Mouse (Mus musculus) stomach, postnatal 0 days (tissue): ENCODE measurements at regions not wholly inside any gene's neighbourhood (a gene's known extent, or its start where the extent isn't known, plus 50 kb on each side); places are given as distances from the start of the nearest gene placed in this dataset.

Source experiments
- ATAC-seq: fragments of 200-750 bp; cut with Nextera tagmentation; 2 replicates; pipeline ENCODE4 v1.8.0; 2017; ENCODE audit not compliant: low FRiP score, low TSS enrichment
- DNase-seq: peaks from one replicate; pipeline ENCODE4 v3.0.0-alpha.2; 2016; ENCODE audit warnings: low spot score
- H3K27ac ChIP-seq: fragments of 300-500 bp; sonication (generic); replicated peaks from 2 replicates; pipeline ENCODE4 v1.5.1; 2014; ENCODE audit warnings: mild to moderate bottlenecking, control low read depth
- H3K27me3 ChIP-seq: fragments of 300-500 bp; sonication (generic); 2 replicates; pipeline ENCODE4 v1.6.1; 2014; ENCODE audit warnings: low read length; ENCODE audit not compliant: control insufficient read depth, insufficient read depth
- H3K36me3 ChIP-seq: fragments of 300-500 bp; sonication (generic); 2 replicates; pipeline ENCODE4 v1.6.1; 2014; ENCODE audit warnings: low read length, mixed read lengths; ENCODE audit not compliant: control insufficient read depth, insufficient read depth
- H3K4me1 ChIP-seq: fragments of 300-500 bp; sonication (generic); replicated peaks from 2 replicates; pipeline ENCODE4 v1.6.1; 2014; ENCODE audit warnings: antibody characterized with exemption; ENCODE audit not compliant: control insufficient read depth, insufficient read depth
- H3K4me2 ChIP-seq: fragments of 300-500 bp; sonication (generic); replicated peaks from 2 replicates; pipeline ENCODE4 v1.6.1; 2014; ENCODE audit warnings: low read depth, mild to moderate bottlenecking, control low read depth, moderate library complexity
- H3K4me3 ChIP-seq: fragments of 300-500 bp; sonication (generic); 2 replicates; pipeline ENCODE4 v1.5.1; 2014; ENCODE audit warnings: low read depth, low read length, control low read depth
- H3K9ac ChIP-seq: fragments of 300-500 bp; sonication (generic); 2 replicates; pipeline ENCODE4 v1.6.1; 2014; ENCODE audit warnings: mild to moderate bottlenecking, low read length, control low read depth, mixed read lengths
- H3K9me3 ChIP-seq: fragments of 300-500 bp; sonication (generic); 2 replicates; pipeline ENCODE4 v1.6.1; 2016; ENCODE audit warnings: low read length; ENCODE audit not compliant: control insufficient read depth
- CTCF ChIP-seq: IDR thresholded peaks from 2 replicates; pipeline ENCODE4 v1.5.1; 2016; ENCODE audit warnings: antibody characterized with exemption, low read depth, mild to moderate bottlenecking, moderate library complexity
- EP300 ChIP-seq: optimal IDR thresholded peaks from 2 replicates; pipeline ENCODE3; 2016; ENCODE audit warnings: antibody characterized with exemption
- WGBS: fragments of 180-500 bp; shearing (Covaris S2); extraction: QIAGEN DNeasy Blood & Tissue Kit; methylation state at CpG from one replicate; pipeline ENCODE4 v1.1.7; 2014; 5-methylcytosine and 5-hydroxymethylcytosine counted together

- H3K9me3 ChIP-seq: no peaks in the 10 kb centered on the region
- H3K4me1 ChIP-seq: no peaks in the 10 kb centered on the region
- no peaks in the 10 kb centered on the region for H3K36me3 ChIP-seq
- no peak overlapping the region for H3K9ac ChIP-seq
- 35% methylated on average over 1 of the region's 1 CpGs for WGBS
- TF ChIP-seq EP300 (no peak), CTCF (no peak)
- no peak for ATAC-seq
- no peak overlapping the region for H3K4me2 ChIP-seq
- H3K4me3 ChIP-seq: no peak overlapping the region
- H3K27me3 ChIP-seq: no peaks in the 10 kb centered on the region
- no peak overlapping the region for H3K27ac ChIP-seq
- no peak for DNase-seq
These were observed 232.5 kb upstream of the Rpl38 start for GRCm38 (mm10) chr11:114435788-114436187.

- Histone ChIP-seq H3K4me2 (no peak overlapping the region), H3K9ac (no peak overlapping the region), H3K36me3 (no peaks in the 10 kb centered on the region), H3K4me1 (no peaks in the 10 kb centered on the region), H3K4me3 (no peak overlapping the region), H3K27me3 (no peaks in the 10 kb centered on the region), H3K27ac (no peak overlapping the region), H3K9me3 (no peaks in the 10 kb centered on the region)
- ATAC-seq (no peak), DNase-seq (no peak)
- WGBS: 36% methylated on average over 5 of the region's 5 CpGs
- no peak for TF ChIP-seq CTCF
These were observed 234.8 kb upstream of the Rpl38 start for GRCm38 (mm10) chr11:114433561-114433960.

- DNase-seq (no peak), ATAC-seq (no peak)
- Histone ChIP-seq H3K9me3 (no peaks in the 10 kb centered on the region), H3K4me2 (no peak overlapping the region), H3K27me3 (no peaks in the 10 kb centered on the region), H3K9ac (no peak overlapping the region), H3K4me3 (no peak overlapping the region), H3K4me1 (no peaks in the 10 kb centered on the region), H3K27ac (no peak overlapping the region), H3K36me3 (no peaks in the 10 kb centered on the region)
- 91% methylated on average over 14 of the region's 14 CpGs for WGBS
- TF ChIP-seq EP300 (no peak), CTCF (no peak)
These were observed 242.9 kb upstream of the Rpl38 start for GRCm38 (mm10) chr11:114425447-114425846.

- H3K4me3 ChIP-seq: no peak overlapping the region
- DNase-seq (no peak), ATAC-seq (no peak)
- H3K27ac ChIP-seq: no peak overlapping the region
- H3K27me3 ChIP-seq: no peaks in the 10 kb centered on the region
- no peaks in the 10 kb centered on the region for H3K4me1 ChIP-seq
- no peaks in the 10 kb centered on the region for H3K9me3 ChIP-seq
- no peaks in the 10 kb centered on the region for H3K36me3 ChIP-seq
- H3K4me2 ChIP-seq: no peak overlapping the region
- 67% methylated on average over 19 of the region's 19 CpGs for WGBS
- no peak for TF ChIP-seq CTCF
- no peak for TF ChIP-seq EP300
- no peak overlapping the region for H3K9ac ChIP-seq
These were observed 245.0 kb upstream of the Rpl38 start for GRCm38 (mm10) chr11:114423322-114423721.

- Histone ChIP-seq H3K27me3 (no peaks in the 10 kb centered on the region), H3K4me2 (no peak overlapping the region), H3K9ac (no peak overlapping the region), H3K36me3 (no peaks in the 10 kb centered on the region), H3K9me3 (no peaks in the 10 kb centered on the region), H3K27ac (no peak overlapping the region), H3K4me3 (no peak overlapping the region), H3K4me1 (no peaks in the 10 kb centered on the region)
- TF ChIP-seq CTCF (peak; percentile 49), EP300 (no peak)
- WGBS: 87% methylated on average over 7 of the region's 7 CpGs
- DNase-seq (no peak), ATAC-seq (no peak)
These were observed 249.3 kb upstream of the Rpl38 start for GRCm38 (mm10) chr11:114419002-114419401.

GRCm38 (mm10) chr11:114416168-114416567, 252.2 kb upstream of the Rpl38 start:
- ATAC-seq (no peak), DNase-seq (no peak)
- no peak for TF ChIP-seq CTCF
- no peak for TF ChIP-seq EP300
- Histone ChIP-seq H3K9me3 (no peaks in the 10 kb centered on the region), H3K4me3 (no peak overlapping the region), H3K27me3 (no peaks in the 10 kb centered on the region), H3K9ac (no peak overlapping the region), H3K4me1 (no peaks in the 10 kb centered on the region), H3K36me3 (no peaks in the 10 kb centered on the region), H3K27ac (no peak overlapping the region), H3K4me2 (no peak overlapping the region)
- WGBS: 63% methylated on average over 6 of the region's 6 CpGs

- Histone ChIP-seq H3K4me1 (no peaks in the 10 kb centered on the region), H3K4me3 (no peak overlapping the region), H3K9me3 (no peaks in the 10 kb centered on the region), H3K27me3 (no peaks in the 10 kb centered on the region), H3K4me2 (no peak overlapping the region), H3K36me3 (no peaks in the 10 kb centered on the region), H3K27ac (no peak overlapping the region), H3K9ac (no peak overlapping the region)
- ATAC-seq (no peak), DNase-seq (no peak)
- TF ChIP-seq CTCF (no peak), EP300 (no peak)
- 53% methylated on average over 4 of the region's 4 CpGs for WGBS
These were observed 263.9 kb upstream of the Rpl38 start for GRCm38 (mm10) chr11:114404401-114404800.
